Mouse (Mus musculus) left cerebral cortex, adult 18-20 months (tissue): ENCODE data around the gene Med17. TPM values are rescaled to one million over a fixed set of nuclear protein-coding genes. Genes with fewer than 3 reads are reported as not detected.

ENCODE experiments used
- DNase-seq, 2 experiments: peaks; one replicate each; pipeline ENCODE4 v3.0.0; 2021 to 2022; ENCODE audit warnings: low spot score in 2 of 2, mixed read lengths in 1 of 2
- microRNA-seq, 2 experiments: library from miRNA; unstranded; fragments of <30 nt; microRNA quantifications; one replicate each; pipeline ENCODE4 v1.2.0; 2021
- total RNA-seq, 2 experiments: library from RNA; stranded (reverse); gene quantifications; 2 replicates each; pipeline ENCODE4 v1.2.3; 2021

Gene Med17
- total RNA-seq, 2 experiments from 2014 or later: 33.0 to 35.4 TPM

- DNase-seq: no peak
Measured at GRCm38 (mm10) chr9:15238297-15238990, 41.3 kb downstream of the Med17 start.

- DNase-seq: no peak
Measured at GRCm38 (mm10) chr9:15237516-15238296, 42.0 kb downstream of the Med17 start.

- no peak for DNase-seq
Measured at GRCm38 (mm10) chr9:15235986-15236385, 43.7 kb downstream of the Med17 start.

GRCm38 (mm10) chr9:15233604-15234003, 46.1 kb downstream of the Med17 start:
- no peak for DNase-seq

GRCm38 (mm10) chr9:15232445-15232844, 47.3 kb downstream of the Med17 start:
- no peak for DNase-seq

GRCm38 (mm10) chr9:15224912-15225311, 54.8 kb downstream of the Med17 start:
- DNase-seq: no peak

GRCm38 (mm10) chr9:15213695-15214094, 66.0 kb downstream of the Med17 start:
- no peak for DNase-seq

GRCm38 (mm10) chr9:15211876-15212275, 67.9 kb downstream of the Med17 start:
- DNase-seq: peak; percentile 9 to 21

Small RNAs within 50 kb of the gene (microRNA-seq; reads per million reads assigned to microRNA genes)
- gene Gm49349 (0 reads per million in 2 experiments), gene mmu-mir-7650 (0 reads per million in 2 experiments)

Other genes starting within 250 kb of the Med17 start
- gene Panx1, start 234.5 kb downstream of the Med17 start, total RNA-seq: 10 to 100 TPM; 26.4 to 28.6 TPM
- not detected for gene Hephl1, start 167.8 kb downstream of the Med17 start, total RNA-seq
- gene Vstm5, start 40.9 kb downstream of the Med17 start, total RNA-seq: 10 to 100 TPM in 1 of 2 experiments, 1 to 10 TPM in 1; 9.9 to 11.4 TPM
- 10 to 100 TPM; 21.7 to 36.3 TPM for gene Taf1d, start 26.3 kb upstream of the Med17 start, total RNA-seq
- gene 4931406C07Rik, start 26.5 kb upstream of the Med17 start, total RNA-seq: 10 to 100 TPM; 15.1 to 18.3 TPM
- 10 to 100 TPM; 19.7 to 20.0 TPM for gene Cep295, start 77.9 kb upstream of the Med17 start, total RNA-seq
- gene Smco4, start 213.5 kb upstream of the Med17 start, total RNA-seq: 1 to 10 TPM; 3.4 to 3.7 TPM